Mouse (Mus musculus) duodenum, adult 2 months (tissue): ENCODE results near the gene Ccdc163. TPM values are rescaled to one million over a fixed set of nuclear protein-coding genes. Genes with fewer than 3 reads are reported as not detected.

Experiments used
- polyA plus RNA-seq: library from polyadenylated mRNA; depleted of rRNA; stranded (reverse); fragments of >200 nt; gene quantifications from 2 replicates; pipeline ENCODE4 v1.2.3, GENCODE M21; 2012; ENCODE audit warnings: low replicate concordance; rRNA removed

The Ccdc163 gene
- 7.8 and 9.1 TPM in 2 replicates for polyA plus RNA-seq

DNA sequence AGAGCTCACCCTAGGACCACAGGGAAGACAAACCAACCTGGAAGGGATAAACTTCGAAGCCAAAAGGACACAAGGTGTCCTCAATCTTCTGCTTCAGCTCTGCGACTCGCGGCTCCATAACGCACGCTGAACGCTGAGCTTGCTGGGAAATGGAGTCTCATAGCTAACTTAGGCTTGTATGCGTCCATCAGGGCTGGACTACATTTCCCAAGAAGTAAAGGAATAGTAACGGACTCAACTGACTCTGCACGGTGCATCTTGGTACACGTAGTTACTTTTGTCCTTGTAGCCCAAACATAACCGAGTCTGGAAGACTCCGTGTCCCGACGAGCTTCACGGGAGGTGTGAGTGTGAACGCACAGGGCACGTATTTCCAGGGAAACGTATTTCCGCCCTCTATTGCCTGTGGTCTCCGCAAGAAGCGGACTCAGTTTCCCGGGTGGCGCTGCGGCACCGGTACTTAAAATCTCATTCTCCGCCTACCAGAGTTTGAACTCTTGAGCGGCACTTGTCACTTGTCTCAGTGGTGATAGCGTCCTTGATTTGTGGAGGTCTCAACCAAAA is at the start of gene Ccdc163, which contains the start of gene Mmachc:
Gene Ccdc163, plus strand, starts transcription at position 309 of the 564 bp plus-strand sequence.
Gene Mmachc, minus strand, starts transcription at position 206 of the 564 bp plus-strand sequence.

DNA sequence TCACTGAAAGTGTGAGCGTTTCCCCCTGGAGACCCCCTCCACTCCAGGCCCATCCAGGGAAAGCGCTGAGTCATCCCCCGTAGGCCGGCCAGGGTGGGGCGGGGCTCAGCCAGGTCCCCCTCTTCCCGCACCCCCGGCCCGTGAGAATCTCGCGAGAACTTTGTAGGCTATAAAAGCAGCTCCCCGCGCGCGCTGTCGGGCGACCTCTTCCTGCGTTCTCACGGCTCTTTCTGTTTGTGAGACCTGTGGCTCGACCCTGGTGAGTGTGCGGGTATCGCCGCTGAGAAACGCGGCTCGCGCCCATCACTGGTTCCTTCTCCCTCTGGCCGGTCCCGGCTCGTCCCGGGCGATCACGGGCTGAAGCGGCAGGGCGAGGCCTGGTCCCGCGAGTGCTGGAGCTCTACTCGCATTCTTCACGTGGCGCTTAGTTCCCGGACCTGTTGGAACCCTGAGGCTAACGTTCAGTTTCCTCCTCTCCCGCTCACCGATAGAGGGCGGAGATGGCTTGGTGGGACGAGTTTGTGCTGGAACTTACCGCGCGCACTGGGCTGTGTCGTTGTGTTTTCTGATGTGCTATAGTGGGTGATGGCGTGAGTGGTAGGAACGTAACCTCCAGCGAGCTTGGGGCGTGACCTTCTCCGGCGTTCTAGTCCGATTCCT is 22.8 kb upstream of the Ccdc163 start, which contains the start of gene Prdx1:
Gene Prdx1, plus strand, starts transcription at position 143 of the 660 bp plus-strand sequence.

DNA sequence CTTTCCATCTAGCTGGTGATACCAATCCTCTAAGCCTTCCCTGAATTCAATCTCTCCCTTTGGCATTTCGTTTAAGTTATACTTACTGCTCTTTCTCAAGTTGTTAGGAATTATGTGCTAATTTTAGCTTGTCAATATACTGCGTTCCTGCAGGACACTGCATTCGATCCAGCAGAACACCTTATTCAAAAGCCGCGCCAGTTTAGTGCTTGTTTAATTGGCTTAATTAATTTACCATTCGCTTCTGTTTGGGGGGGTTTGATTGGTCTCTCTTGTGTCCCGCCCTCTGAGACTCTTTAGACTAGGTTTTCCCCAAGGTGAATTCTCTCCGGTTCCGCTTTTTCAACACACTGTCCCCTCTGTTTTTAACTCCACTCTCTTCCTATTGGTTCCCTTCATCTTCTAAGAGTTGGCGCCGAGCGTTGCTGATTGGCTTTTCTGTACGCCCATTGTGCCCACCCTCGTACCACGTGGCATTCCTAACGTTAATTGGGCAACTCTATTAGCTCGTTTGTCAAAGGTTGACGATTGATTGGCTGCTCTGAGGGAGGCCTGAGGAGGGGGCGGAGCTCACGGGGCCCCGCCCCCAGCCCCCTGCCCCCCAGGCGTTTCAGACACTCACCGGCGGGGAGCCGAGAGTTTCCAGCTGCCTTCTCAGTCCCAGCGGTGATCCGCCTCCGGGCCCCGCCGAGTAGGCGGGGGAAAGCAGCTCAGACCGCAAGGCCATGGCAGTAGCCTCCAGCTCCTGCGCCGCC is 12.2 kb downstream of the Ccdc163 start, which contains the start of gene Tesk2:
Gene Tesk2, plus strand, starts transcription at position 606 of the 755 bp plus-strand sequence.

Other genes with a start within 250 kb of the Ccdc163 start
- 170 and 175 TPM in 2 replicates for gene Mast2, start 244.3 kb upstream of the Ccdc163 start, polyA plus RNA-seq
- gene Ipp, start 201.0 kb upstream of the Ccdc163 start, polyA plus RNA-seq, result 0.23 and 0.25 TPM in 2 replicates
- gene Tmem69, start 152.6 kb upstream of the Ccdc163 start, polyA plus RNA-seq, result 2.0 and 2.3 TPM in 2 replicates
- gene Gpbp1l1, start 150.9 kb upstream of the Ccdc163 start, polyA plus RNA-seq, result 19.2 TPM in 2 replicates
- 3.9 and 5.9 TPM in 2 replicates for gene Ccdc17, start 111.9 kb upstream of the Ccdc163 start, polyA plus RNA-seq
- gene Nasp, start 80.6 kb upstream of the Ccdc163 start, polyA plus RNA-seq, result 0.38 and 2.5 TPM in 2 replicates
- 553 and 797 TPM in 2 replicates for gene Akr1a1, start 56.8 kb upstream of the Ccdc163 start, polyA plus RNA-seq
- 49.2 and 53.2 TPM in 2 replicates for gene Prdx1, start 23.0 kb upstream of the Ccdc163 start, polyA plus RNA-seq
- gene Mmachc, start 103 bp upstream of the Ccdc163 start, polyA plus RNA-seq, result 1.7 and 5.1 TPM in 2 replicates
- 6.9 and 20.8 TPM in 2 replicates for gene Tesk2, start 12.4 kb downstream of the Ccdc163 start, polyA plus RNA-seq
- gene Toe1, start 99.1 kb downstream of the Ccdc163 start, polyA plus RNA-seq, result 8.2 and 9.2 TPM in 2 replicates
- 3.7 and 4.4 TPM in 2 replicates for gene Mutyh, start 99.2 kb downstream of the Ccdc163 start, polyA plus RNA-seq
- 7.3 and 8.6 TPM in 2 replicates for gene Hpdl, start 113.2 kb downstream of the Ccdc163 start, polyA plus RNA-seq
- gene Zswim5, start 168.9 kb downstream of the Ccdc163 start, polyA plus RNA-seq, result 6.3 and 9.9 TPM in 2 replicates